Mouse (Mus musculus) hematopoietic stem cell, adult 5-6 weeks (primary cell): Measurements from ENCODE around the gene Zdhhc11. TPM values are rescaled to one million over a fixed set of nuclear protein-coding genes. Genes with fewer than 3 reads are reported as not detected.

Experiments used
- ATAC-seq, 2 experiments: fragments of 125-278 bp in 1 of 2; replicated peaks in 1 of 2; 2 replicates each; pipeline ENCODE4 v1.8.0; 2016 to 2017; ENCODE audit warnings: inconsistent platforms in 2 of 2, mild to moderate bottlenecking in 2 of 2, moderate number of reproducible peaks in 2 of 2, low read depth in 1 of 2, moderate TSS enrichment in 1 of 2; ENCODE audit not compliant: low FRiP score in 2 of 2, poor library complexity in 2 of 2, severe bottlenecking in 2 of 2, insufficient read depth in 1 of 2, low TSS enrichment in 1 of 2
- total RNA-seq: library from RNA; stranded (forward); fragments of 172-1452, 232-1000 nt; gene quantifications from 2 replicates; pipeline ENCODE4 v1.2.3, GENCODE M21; 2017

Gene Zdhhc11
- total RNA-seq, 1 experiment from 2014 or later, result not detected

DNA sequence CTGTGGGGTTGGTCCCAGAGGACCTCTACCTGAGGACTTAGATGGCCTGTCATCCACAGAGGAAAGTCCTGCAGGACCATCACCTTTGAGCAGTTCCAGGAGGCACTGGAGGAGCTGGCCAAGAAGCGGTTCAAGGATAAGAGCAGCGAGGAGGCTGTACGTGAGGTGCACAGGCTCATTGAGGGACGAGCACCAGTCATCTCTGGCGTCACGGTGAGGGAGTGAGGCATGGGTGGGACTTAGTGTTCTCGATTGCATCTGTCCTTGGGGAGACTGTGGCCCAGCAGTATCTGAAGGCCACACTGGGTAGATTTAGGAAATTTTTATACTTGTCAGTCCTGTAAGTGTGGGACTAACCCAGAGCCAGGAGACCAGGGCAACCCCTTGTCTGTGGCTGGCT, 67.0 kb downstream of the Zdhhc11 start:
- ATAC-seq, result no peak

- ATAC-seq, result no peak
Measured at GRCm38 (mm10) chr13:74031133-74031532, 67.5 kb downstream of the Zdhhc11 start.

- no peak for ATAC-seq
Measured at GRCm38 (mm10) chr13:74034756-74035155, 71.1 kb downstream of the Zdhhc11 start.

DNA sequence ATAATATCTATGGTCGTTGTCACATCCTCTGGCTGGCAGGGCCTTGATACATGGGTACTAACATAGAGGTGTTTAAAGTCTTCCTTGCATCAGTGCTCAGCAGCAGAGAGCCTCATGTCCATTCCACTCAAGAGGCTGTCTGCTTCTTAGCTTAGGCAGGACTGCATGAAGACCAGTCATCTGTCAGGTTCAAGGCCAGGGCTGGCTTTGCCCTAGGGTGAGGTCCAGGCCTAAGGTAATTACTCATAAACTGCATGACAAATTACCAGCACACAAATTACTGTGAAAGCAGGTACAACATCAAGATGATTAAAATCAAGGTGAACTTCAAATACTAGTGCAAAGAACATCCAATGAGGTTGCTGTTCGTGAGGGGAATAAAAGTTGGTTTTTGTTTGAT, 72.1 kb downstream of the Zdhhc11 start:
- no peak for ATAC-seq

GRCm38 (mm10) chr13:74039926-74040325, 76.3 kb downstream of the Zdhhc11 start:
- ATAC-seq, result no peak

Other genes starting within 250 kb of the Zdhhc11 start
- gene Slc12a7, start 230.8 kb upstream of the Zdhhc11 start, total RNA-seq, result 11.8 and 19.2 TPM in 2 replicates
- gene Nkd2, start 116.2 kb upstream of the Zdhhc11 start, total RNA-seq, result not detected in 2 replicates
- 24.4 and 32.6 TPM in 2 replicates for gene Trip13, start 26.1 kb upstream of the Zdhhc11 start, total RNA-seq
- 106 and 107 TPM in 2 replicates for gene Brd9, start 26.0 kb upstream of the Zdhhc11 start, total RNA-seq
- gene Tppp, start 45.6 kb downstream of the Zdhhc11 start, total RNA-seq, result 0.44 TPM in 1 of 2 replicates, not detected in the other
- gene Cep72, start 98.4 kb downstream of the Zdhhc11 start, total RNA-seq, result 8.9 and 11.8 TPM in 2 replicates
- not detected in 2 replicates for gene Slc9a3, start 157.6 kb downstream of the Zdhhc11 start, total RNA-seq
- 42.3 and 67.1 TPM in 2 replicates for gene Exoc3, start 244.9 kb downstream of the Zdhhc11 start, total RNA-seq